Mouse (Mus musculus) layer of hippocampus, adult 8-10 months (tissue): ENCODE measurements at regions not wholly inside any gene's neighbourhood (a gene's known extent, or its start where the extent isn't known, plus 50 kb on each side); places are given as distances from the start of the nearest gene placed in this dataset.

Experiments
- DNase-seq, 2 experiments: peaks; one replicate each; pipeline ENCODE4 v3.0.0; 2022; ENCODE audit warnings: low spot score in 2 of 2

DNA sequence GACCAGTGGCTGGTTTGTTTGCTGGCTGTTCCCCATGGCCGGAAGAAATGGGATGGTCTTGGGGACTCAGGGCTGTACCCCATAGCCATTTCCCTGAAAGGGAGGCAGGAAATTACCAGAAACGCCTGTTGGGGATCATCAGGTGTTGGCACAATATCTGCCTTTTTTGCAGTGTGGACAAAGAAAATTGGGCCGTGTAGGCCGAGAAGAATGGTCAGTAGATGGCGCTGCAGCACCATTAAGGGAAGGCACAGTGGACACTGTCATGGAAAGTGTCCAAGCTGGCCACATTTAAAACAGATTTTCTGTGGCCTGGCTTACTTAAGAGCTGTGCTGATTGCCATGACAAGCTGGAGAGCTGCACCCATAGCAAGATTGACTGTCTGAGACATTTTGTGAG lies 358.1 kb downstream of the Slxl1 start:
- peak in 1 of 2 experiments; percentile 1 for DNase-seq
